ENCODE assay signal across 8 mouse cellular contexts in genomic region chr3:107101787-107102651, GRCm38 (mm10). TPM values are rescaled to one million over a fixed set of nuclear protein-coding genes. Genes with fewer than 3 reads are reported as not detected.
A peak's percentile ranks its signal among the peaks of the same experiment; 100 is the strongest.
DNase-seq lines count a peak whose midpoint lies in the region; ATAC-seq and TF ChIP-seq lines count a peak whose summit lies in the region.

No protein-coding gene starts in this region.

- H3K9ac ChIP-seq in intestine, postnatal 0 days (ENCODE audit: low read depth, low read length): no peak overlapping the region
- no peak overlapping the region for H3K9ac ChIP-seq in liver, embryonic 16.5 days (ENCODE audit: low read depth, low read length)

- H3K36me3 ChIP-seq in intestine, postnatal 0 days (ENCODE audit: control insufficient read depth, insufficient read depth): no peaks in the 10 kb centered on the region
- no peaks in the 10 kb centered on the region for H3K36me3 ChIP-seq in liver, embryonic 16.5 days (ENCODE audit: control insufficient read depth, insufficient read depth)

- WGBS in intestine, postnatal 0 days: 1% methylated on average over 53 of the region's 53 CpGs
- 3% methylated on average over 51 of the region's 53 CpGs for WGBS in liver, embryonic 16.5 days (ENCODE audit: insufficient replicate concordance)

- H3K4me2 ChIP-seq in intestine, postnatal 0 days (replicated peaks; ENCODE audit: low read depth): peak overlapping the region; percentile 65
- H3K4me2 ChIP-seq in liver, embryonic 16.5 days (ENCODE audit: low read depth, low read length): 0 out of 2 replicates have a peak overlapping the region, but pooled peaks have one; percentile 17

- DNase-seq in ovary, postnatal 10 days (ENCODE audit: low spot score): peak; percentile 8
- no peak for DNase-seq in ovary, postnatal 14 days (ENCODE audit: low spot score)
- peak; percentile 64 for DNase-seq in gastrocnemius, postnatal 14 days
- peak; percentile 80 for DNase-seq in retina, postnatal 1 day
- DNase-seq in spleen, adult 18-20 months: no peak

- intact Hi-C loops in gastrocnemius, postnatal 14 days (cut with DNase I; ENCODE audit: low total_unique reads): no loop called here

- H3K9me3 ChIP-seq in intestine, postnatal 0 days (ENCODE audit: control insufficient read depth): no peaks in the 10 kb centered on the region
- H3K9me3 ChIP-seq in liver, embryonic 16.5 days (replicated peaks; ENCODE audit: control insufficient read depth, low read length): no peaks in the 10 kb centered on the region

- H3K4me3 ChIP-seq in intestine, postnatal 0 days (ENCODE audit: low read depth, low read length): peak overlapping the region; percentile 37
- peak overlapping the region; percentile 12 for H3K4me3 ChIP-seq in liver, embryonic 16.5 days (ENCODE audit: low read depth, low read length)

- ATAC-seq in common myeloid progenitor, adult 5-6 weeks (replicated peaks; ENCODE audit: low read depth, poor library complexity, severe bottlenecking): peak; percentile 31; the same call in 1 of the 2 replicates
- no peak for ATAC-seq in intestine, postnatal 0 days
- no peak for ATAC-seq in liver, embryonic 16.5 days (ENCODE audit: low read depth)

- H3K27me3 ChIP-seq in intestine, postnatal 0 days (replicated peaks; ENCODE audit: control insufficient read depth, insufficient read depth, low read length): peaks cover 36% of the 10 kb centered on the region
- H3K27me3 ChIP-seq in liver, embryonic 16.5 days (ENCODE audit: control insufficient read depth, insufficient read depth, low read depth, low read length): peaks cover 47% of the 10 kb centered on the region

- H3K27ac ChIP-seq in intestine, postnatal 0 days (ENCODE audit: low read depth, low read length): no peak overlapping the region
- no peak overlapping the region for H3K27ac ChIP-seq in liver, embryonic 16.5 days (ENCODE audit: low read length)

- no peak for TF ChIP-seq CTCF in intestine, postnatal 0 days (IDR thresholded peaks at IDR 0.05; ENCODE audit: low read depth)

- H3K4me1 ChIP-seq in intestine, postnatal 0 days (replicated peaks; ENCODE audit: control insufficient read depth, insufficient read depth, low read length): no peaks in the 10 kb centered on the region
- H3K4me1 ChIP-seq in liver, embryonic 16.5 days (ENCODE audit: control insufficient read depth, low read depth, low read length): no peaks in the 10 kb centered on the region

RNA-seq across cellular contexts. Expression of gene Kcna2, which starts 1.1 kb away (rescaled TPM):
- not detected in 2 replicates for total RNA-seq in common myeloid progenitor, adult 5-6 weeks (2017)
- 1 to 10 TPM; 2.2 to 3.3 TPM for total RNA-seq in gastrocnemius, postnatal 14 days (2021)
- 0.05 and 0.07 TPM in 2 replicates for polyA plus RNA-seq in intestine, postnatal 0 days (2015; fragmentation: Nextera tagmentation; extraction: Ambion mirVana)
- polyA plus RNA-seq in liver, embryonic 16.5 days (2015; fragmentation: Nextera tagmentation; extraction: Ambion mirVana): 0.12 and 0.13 TPM in 2 replicates

Comparison
In these comparisons a context has a peak if more than half of its experiments do, and no peak if none do; other contexts are left out.
1. DNase-seq: peak in ovary, postnatal 10 days (single experiment), gastrocnemius, postnatal 14 days (single experiment) and retina, postnatal 1 day (single experiment); none in ovary, postnatal 14 days (single experiment) and spleen, adult 18-20 months (0 of 2).